Mouse (Mus musculus) liver, postnatal 0 days (tissue): ENCODE measurements around the gene Kiss1r.

Experiments used
- CTCF ChIP-seq: sonication (generic); IDR thresholded peaks from 2 replicates; pipeline ENCODE4 v1.5.1; 2016; ENCODE audit warnings: antibody characterized with exemption, low read depth
- EP300 ChIP-seq: IDR thresholded peaks from 2 replicates; pipeline ENCODE4 v1.6.1; 2016; ENCODE audit warnings: antibody characterized with exemption, low read depth, mild to moderate bottlenecking

DNA sequence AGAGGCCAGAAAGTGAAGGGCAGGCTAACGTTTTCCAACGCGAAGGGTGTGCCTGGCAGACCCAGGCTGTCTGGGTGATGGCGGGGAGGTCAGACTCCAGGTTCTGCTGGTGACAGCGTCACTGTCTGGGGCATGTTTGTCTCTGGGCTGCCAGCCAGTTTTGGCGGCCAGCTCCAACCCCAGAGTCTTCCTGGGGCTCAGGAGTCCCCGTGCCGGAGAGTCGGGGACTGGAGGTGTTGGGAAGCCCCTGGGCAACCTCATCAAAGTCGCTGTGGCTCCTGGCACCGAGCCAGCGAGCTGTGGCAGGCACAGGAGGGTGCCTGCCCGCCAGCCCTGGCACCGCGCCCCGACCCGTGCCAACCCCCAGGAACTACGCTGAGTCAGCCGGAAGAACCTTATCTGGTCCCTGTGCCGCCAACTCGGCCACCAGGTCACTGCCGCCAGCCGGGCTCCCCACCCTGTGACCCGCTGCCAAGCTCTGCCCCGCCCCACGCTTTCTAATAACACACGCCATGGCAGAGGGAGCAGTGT, 20.2 kb downstream of the Kiss1r start:
- TF ChIP-seq CTCF, result no peak
- peak; percentile 35; the same call in 1 of the 2 replicates for TF ChIP-seq EP300
